Mouse (Mus musculus): Measurements from ENCODE around the gene Necab2. TPM values are rescaled to one million over a fixed set of nuclear protein-coding genes. Genes with fewer than 3 reads are reported as not detected.

Necab2 gene
- polyA plus RNA-seq, 1 experiment from 2014 or later, result not detected

DNA sequence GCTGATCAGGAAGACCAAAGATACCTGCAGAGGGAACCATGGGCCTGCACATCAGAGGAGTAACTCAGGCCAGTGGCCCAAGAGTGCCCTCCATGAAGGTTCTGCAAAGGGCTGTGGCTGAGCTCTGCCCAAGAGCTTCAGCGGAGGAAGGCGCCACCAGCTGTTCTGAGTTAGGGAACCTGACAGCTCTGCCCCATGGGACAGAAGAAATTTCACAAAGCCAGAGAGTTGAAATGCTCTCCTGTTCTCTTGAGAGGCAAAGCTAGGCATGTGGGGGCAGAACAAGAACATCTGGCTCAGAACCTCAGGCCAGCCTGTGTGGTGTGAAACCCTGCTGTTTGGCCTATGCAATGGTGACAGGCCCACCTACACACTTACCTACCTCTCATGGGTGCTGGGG is 53.3 kb downstream of the Necab2 start:
- no peaks in the 10 kb centered on the region for H3K36me3 ChIP-seq (replicated peaks)
- no peak overlapping the region for H3K9ac ChIP-seq
- WGBS (ENCODE audit: insufficient replicate concordance), result 75% methylated on average over 2 of the region's 2 CpGs
- H3K4me1 ChIP-seq (replicated peaks), result no peaks in the 10 kb centered on the region
- no peak overlapping the region for H3K4me2 ChIP-seq
- H3K27me3 ChIP-seq, result peaks cover 19% of the 10 kb centered on the region; the same call in 1 of the 2 replicates
- no peak overlapping the region for H3K4me3 ChIP-seq (replicated peaks)
- no peak overlapping the region for H3K27ac ChIP-seq (replicated peaks)
- ATAC-seq (ENCODE audit: insufficient read depth), result no peak
- H3K9me3 ChIP-seq (replicated peaks), result no peaks in the 10 kb centered on the region

DNA sequence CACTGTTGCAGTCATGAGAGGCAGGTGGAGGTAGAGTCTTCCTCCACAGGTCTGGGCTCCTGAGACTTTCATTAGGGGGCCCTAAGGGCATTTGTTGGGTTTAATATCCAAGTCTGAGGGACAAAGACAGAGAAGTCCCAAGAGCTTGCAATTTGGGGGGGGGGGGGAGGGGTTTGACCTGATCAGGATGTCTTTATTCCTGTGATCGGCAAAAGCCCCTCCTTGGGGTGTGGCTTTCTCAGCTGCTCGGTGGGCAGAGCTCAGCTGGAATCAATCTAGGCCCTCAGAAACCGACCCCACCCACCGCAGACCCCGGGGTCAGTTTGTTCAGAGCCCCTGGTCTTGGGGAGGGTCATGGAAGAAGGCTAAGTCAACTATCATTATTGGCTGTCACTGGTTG is 55.1 kb downstream of the Necab2 start, which contains the start of gene Slc38a8:
TSS of gene Slc38a8 (minus strand) at position 101 of the 400 bp plus-strand sequence.
- no peak for ATAC-seq (ENCODE audit: insufficient read depth)
- H3K4me1 ChIP-seq (replicated peaks), result no peaks in the 10 kb centered on the region
- no peak within 1 kb of the TSS for H3K27ac ChIP-seq (replicated peaks)
- no peaks in the 10 kb centered on the region for H3K9me3 ChIP-seq (replicated peaks)
- H3K4me2 ChIP-seq, result no peak within 1 kb of the TSS
- no peaks in the 10 kb centered on the region for H3K36me3 ChIP-seq (replicated peaks)
- WGBS (ENCODE audit: insufficient replicate concordance), result 44% methylated on average over 5 of the region's 5 CpGs
- no peak within 1 kb of the TSS for H3K9ac ChIP-seq
- H3K4me3 ChIP-seq (replicated peaks), result no peak within 1 kb of the TSS
- H3K27me3 ChIP-seq, result peaks cover 18% of the 10 kb centered on the region; the same call in 1 of the 2 replicates

DNA sequence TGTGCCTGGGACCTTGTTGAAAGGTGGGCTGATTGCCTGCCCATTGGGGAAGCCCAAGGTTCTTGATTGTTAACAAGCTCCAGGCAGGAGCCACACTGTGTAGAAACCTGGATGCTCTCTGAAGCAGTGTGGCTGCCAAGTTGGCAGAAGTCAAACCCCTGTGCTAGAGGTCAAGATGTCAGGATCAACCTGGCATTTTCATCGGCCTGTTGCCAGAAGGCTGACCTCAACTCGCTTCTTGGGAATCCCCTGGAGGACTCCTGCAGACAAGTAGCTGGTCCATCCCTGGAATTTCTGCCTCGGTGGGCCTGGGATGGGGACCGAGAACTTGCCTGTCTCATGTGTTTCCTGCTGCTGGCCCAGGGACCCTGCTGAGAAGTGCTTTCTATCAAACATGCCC is 55.6 kb downstream of the Necab2 start:
- Histone ChIP-seq H3K4me2 (no peak overlapping the region), H3K4me1 (replicated peaks) (no peaks in the 10 kb centered on the region), H3K27me3 (peaks cover 15% of the 10 kb centered on the region; the same call in 1 of the 2 replicates), H3K9me3 (replicated peaks) (no peaks in the 10 kb centered on the region), H3K4me3 (replicated peaks) (no peak overlapping the region), H3K36me3 (replicated peaks) (peaks cover 1% of the 10 kb centered on the region; the same call in 1 of the 2 replicates), H3K9ac (no peak overlapping the region), H3K27ac (replicated peaks) (no peak overlapping the region)
- WGBS (ENCODE audit: insufficient replicate concordance), result 36% methylated on average over 4 of the region's 4 CpGs
- no peak for ATAC-seq (ENCODE audit: insufficient read depth)

DNA sequence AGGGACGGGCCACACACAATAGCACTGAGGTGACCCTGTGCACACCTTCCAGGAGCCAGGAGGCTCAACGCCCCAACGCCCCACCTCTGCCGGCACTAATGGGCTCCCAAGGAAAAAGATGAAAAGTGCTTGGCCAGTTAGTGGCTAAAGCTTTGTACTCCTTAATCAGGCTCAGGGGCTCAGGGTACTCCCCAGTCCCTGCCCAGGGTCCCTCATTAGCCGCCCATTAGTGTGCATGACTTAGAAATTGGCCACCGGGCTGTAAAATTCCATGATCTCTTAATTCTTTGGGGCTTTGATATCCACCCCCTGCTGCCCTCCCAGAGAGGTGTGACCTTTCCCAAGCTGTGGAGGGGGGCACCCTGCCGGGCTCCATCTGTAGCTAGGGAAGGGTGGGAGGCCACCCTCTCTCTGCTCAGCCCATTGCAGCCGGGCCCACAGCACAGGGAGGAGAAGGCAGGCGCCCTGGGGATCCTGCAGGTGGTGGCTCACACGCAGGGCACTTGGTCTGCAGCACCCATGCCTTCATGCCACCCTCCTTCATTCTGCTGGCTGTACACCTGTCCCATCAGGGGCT is 56.8 kb downstream of the Necab2 start:
- 51% methylated on average over 10 of the region's 10 CpGs for WGBS (ENCODE audit: insufficient replicate concordance)
- H3K27ac ChIP-seq (replicated peaks), result no peak overlapping the region
- H3K36me3 ChIP-seq (replicated peaks), result peaks cover 13% of the 10 kb centered on the region
- no peak overlapping the region for H3K9ac ChIP-seq
- H3K9me3 ChIP-seq (replicated peaks), result no peaks in the 10 kb centered on the region
- H3K4me2 ChIP-seq, result no peak overlapping the region
- peaks cover 15% of the 10 kb centered on the region; the same call in 1 of the 2 replicates for H3K27me3 ChIP-seq
- 0 out of 2 replicates have a peak, but pooled peaks have one; percentile 7 for ATAC-seq (ENCODE audit: insufficient read depth)
- H3K4me1 ChIP-seq (replicated peaks), result no peaks in the 10 kb centered on the region
- H3K4me3 ChIP-seq (replicated peaks), result no peak overlapping the region

DNA sequence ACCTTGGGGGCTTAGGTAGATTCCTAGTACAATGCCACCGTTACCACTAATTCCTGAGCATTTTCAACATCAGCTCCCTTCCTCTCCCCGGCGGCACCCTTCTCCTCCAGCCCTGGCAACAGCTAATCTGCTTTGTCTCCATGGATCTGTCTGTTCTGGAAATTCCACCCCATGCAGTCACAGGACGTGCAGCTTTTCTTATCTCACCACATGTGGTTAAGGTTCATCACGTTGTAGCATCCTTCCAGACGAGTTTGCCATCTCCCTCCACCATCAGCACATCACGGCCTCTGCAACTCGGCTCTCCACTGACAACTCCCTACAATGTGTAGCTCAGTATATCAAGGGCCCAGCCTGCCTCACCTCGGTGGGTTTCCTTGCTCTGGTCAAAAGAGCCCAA is 59.0 kb downstream of the Necab2 start:
- Histone ChIP-seq H3K27me3 (peaks cover 15% of the 10 kb centered on the region; the same call in 1 of the 2 replicates), H3K4me3 (replicated peaks) (no peak overlapping the region), H3K27ac (replicated peaks) (no peak overlapping the region), H3K9ac (no peak overlapping the region), H3K9me3 (replicated peaks) (no peaks in the 10 kb centered on the region), H3K4me1 (replicated peaks) (no peaks in the 10 kb centered on the region), H3K4me2 (no peak overlapping the region), H3K36me3 (replicated peaks) (peaks cover 34% of the 10 kb centered on the region)
- ATAC-seq (ENCODE audit: insufficient read depth), result no peak
- WGBS (ENCODE audit: insufficient replicate concordance), result 36% methylated on average over 9 of the region's 9 CpGs

DNA sequence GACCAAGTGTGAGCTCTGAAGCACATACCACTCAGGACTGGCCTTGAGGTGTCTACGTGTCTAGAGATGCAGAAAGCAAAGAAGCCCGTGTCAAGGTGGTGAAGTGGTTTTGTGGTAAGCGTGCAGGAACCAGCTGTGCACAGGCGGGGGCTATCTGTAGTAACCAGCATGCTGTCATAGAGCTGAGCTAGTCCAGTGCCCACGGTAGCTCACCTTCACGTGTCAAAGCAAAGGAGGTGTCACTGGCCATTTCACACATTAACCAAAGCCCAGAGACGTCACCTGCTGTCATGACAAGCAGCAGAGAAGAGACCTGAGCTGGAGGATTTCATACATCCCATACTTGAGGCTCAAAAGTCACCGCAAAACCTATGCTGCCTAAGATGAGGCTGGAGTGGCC is 59.6 kb downstream of the Necab2 start:
- no peak for ATAC-seq (ENCODE audit: insufficient read depth)
- H3K27me3 ChIP-seq, result peaks cover 15% of the 10 kb centered on the region; the same call in 1 of the 2 replicates
- no peaks in the 10 kb centered on the region for H3K9me3 ChIP-seq (replicated peaks)
- H3K4me2 ChIP-seq, result no peak overlapping the region
- no peak overlapping the region for H3K4me3 ChIP-seq (replicated peaks)
- H3K36me3 ChIP-seq (replicated peaks), result peaks cover 39% of the 10 kb centered on the region
- WGBS (ENCODE audit: insufficient replicate concordance), result 38% methylated on average over 8 of the region's 8 CpGs
- no peaks in the 10 kb centered on the region for H3K4me1 ChIP-seq (replicated peaks)
- no peak overlapping the region for H3K9ac ChIP-seq
- H3K27ac ChIP-seq (replicated peaks), result no peak overlapping the region

DNA sequence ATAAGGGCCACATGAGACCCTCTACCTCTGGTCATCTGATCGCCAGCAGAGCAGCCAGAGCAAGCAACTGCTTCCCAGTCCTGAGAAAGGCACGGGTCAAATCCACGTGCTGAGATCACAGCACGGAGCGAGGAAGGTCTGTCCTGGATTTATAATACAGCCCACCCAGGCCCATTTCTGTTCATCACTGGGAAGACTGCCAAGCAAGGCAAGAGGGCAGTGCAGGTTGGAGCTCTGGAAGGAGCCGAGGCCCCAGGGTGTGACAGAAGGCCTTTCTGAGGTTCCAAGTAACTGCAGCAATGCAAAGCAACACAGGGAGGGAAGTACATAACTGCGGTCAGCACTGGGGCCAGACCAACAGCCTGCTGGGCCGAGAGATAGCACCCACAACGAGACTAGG is 64.0 kb downstream of the Necab2 start:
- WGBS (ENCODE audit: insufficient replicate concordance), result 81% methylated on average over 9 of the region's 9 CpGs
- ATAC-seq (ENCODE audit: insufficient read depth), result no peak

DNA sequence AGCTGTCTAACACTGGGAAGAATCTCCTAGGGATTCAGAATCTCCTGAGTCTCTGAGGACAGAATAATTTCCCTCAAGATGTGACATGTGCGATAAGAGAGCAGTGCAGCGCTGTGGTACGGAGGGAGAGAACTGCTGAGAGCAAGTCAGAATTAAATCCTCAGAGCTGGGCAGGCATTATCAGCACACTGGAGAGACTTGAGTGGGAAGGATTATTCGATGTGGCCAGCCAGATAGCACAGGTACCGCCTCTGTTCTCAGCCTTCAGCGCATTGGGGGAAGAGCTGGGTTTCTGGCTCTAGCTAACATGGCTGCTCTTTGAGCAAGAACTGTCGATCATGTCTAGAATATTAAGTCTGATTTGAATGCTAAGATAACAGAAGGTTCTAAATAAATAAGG is 65.2 kb downstream of the Necab2 start:
- H3K9ac ChIP-seq, result no peak overlapping the region
- WGBS (ENCODE audit: insufficient replicate concordance), result 41% methylated on average over 7 of the region's 7 CpGs
- no peak overlapping the region for H3K4me3 ChIP-seq (replicated peaks)
- no peak overlapping the region for H3K27ac ChIP-seq (replicated peaks)
- H3K9me3 ChIP-seq (replicated peaks), result no peaks in the 10 kb centered on the region
- H3K27me3 ChIP-seq, result no peaks in the 10 kb centered on the region
- peak; percentile 55 for ATAC-seq (ENCODE audit: insufficient read depth)
- H3K4me2 ChIP-seq, result no peak overlapping the region
- H3K36me3 ChIP-seq (replicated peaks), result peaks cover 94% of the 10 kb centered on the region
- peaks cover 12% of the 10 kb centered on the region; the same call in 1 of the 2 replicates for H3K4me1 ChIP-seq (replicated peaks)

More for the DNA sequence above, 64.0 kb downstream of the Necab2 start:
- Histone ChIP-seq H3K27me3 (no peaks in the 10 kb centered on the region), H3K36me3 (replicated peaks) (peaks cover 82% of the 10 kb centered on the region), H3K9me3 (replicated peaks) (no peaks in the 10 kb centered on the region), H3K9ac (no peak overlapping the region), H3K4me3 (replicated peaks) (no peak overlapping the region), H3K4me1 (replicated peaks) (peaks cover 8% of the 10 kb centered on the region; the same call in 1 of the 2 replicates), H3K4me2 (no peak overlapping the region), H3K27ac (replicated peaks) (no peak overlapping the region)

DNA sequence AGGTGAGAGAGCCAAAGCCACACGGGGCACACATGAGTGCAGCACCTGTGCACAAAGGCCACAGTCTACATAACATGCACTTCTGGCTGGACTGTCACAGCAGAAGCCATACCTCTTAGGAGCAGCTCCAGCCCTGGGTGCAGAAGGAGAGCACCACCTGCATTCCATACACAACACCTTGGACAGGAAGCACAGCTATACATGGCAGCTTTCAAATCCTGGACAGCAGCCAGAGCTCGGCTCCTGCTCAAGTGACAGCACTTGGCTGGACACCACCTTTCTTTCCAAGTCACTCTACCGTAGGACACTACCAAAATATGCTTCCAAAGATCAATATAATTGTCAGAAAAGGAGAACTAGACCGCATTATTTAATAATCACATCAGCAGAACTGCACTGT is 66.9 kb downstream of the Necab2 start:
- Histone ChIP-seq H3K27me3 (no peaks in the 10 kb centered on the region), H3K4me3 (replicated peaks) (no peak overlapping the region), H3K4me2 (no peak overlapping the region), H3K4me1 (replicated peaks) (peaks cover 12% of the 10 kb centered on the region; the same call in 1 of the 2 replicates), H3K27ac (replicated peaks) (no peak overlapping the region), H3K9ac (no peak overlapping the region), H3K36me3 (replicated peaks) (peaks cover 97% of the 10 kb centered on the region), H3K9me3 (replicated peaks) (no peaks in the 10 kb centered on the region)
- ATAC-seq (ENCODE audit: insufficient read depth), result no peak
- 82% methylated on average over 4 of the region's 4 CpGs for WGBS (ENCODE audit: insufficient replicate concordance)

DNA sequence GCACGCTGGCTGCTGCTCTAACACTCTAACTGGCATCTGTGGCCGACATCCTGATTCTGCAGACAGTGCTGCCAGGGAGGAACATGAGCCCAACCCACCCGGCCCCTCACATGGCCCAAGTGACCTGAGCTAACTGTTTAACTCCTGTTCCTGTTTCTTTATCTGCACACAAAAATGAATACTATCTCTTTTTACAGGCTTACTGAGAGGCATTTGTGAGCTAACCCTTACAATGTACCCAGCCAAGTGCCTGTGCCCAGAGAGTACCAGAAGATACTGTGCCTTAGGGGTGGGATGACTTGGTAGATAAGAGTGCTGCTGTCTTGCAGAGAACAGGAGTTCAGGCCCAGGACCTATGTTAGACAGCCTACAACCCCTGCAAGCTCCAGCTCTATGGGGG is 68.4 kb downstream of the Necab2 start:
- Histone ChIP-seq H3K4me1 (replicated peaks) (peaks cover 12% of the 10 kb centered on the region; the same call in 1 of the 2 replicates), H3K4me3 (replicated peaks) (no peak overlapping the region), H3K9ac (no peak overlapping the region), H3K36me3 (replicated peaks) (peaks cover 97% of the 10 kb centered on the region), H3K27me3 (no peaks in the 10 kb centered on the region), H3K27ac (replicated peaks) (no peak overlapping the region; the same call in 1 of the 2 replicates), H3K4me2 (no peak overlapping the region), H3K9me3 (replicated peaks) (no peaks in the 10 kb centered on the region)
- 30% methylated on average over 3 of the region's 3 CpGs for WGBS (ENCODE audit: insufficient replicate concordance)
- ATAC-seq (ENCODE audit: insufficient read depth), result peak; percentile 78

DNA sequence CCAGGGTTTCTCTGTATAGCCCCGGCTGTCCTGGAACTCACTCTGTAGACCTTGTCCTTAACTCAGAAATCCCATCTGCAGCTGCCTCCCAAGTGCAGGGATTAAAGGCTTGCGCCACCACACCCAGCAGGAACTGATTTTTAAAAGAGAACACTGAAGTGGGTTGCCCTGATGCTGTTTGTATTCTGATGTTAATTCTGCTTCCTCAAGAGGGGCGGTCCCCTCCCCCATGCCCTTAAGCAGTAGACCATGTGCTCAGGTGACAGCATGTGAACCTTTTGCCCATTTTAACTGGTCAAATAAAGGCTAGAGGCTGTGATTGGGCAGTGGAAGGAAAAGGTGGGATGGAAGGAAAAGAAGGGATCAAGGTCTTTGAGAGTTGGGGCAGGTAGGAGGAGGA is 69.2 kb downstream of the Necab2 start:
- H3K4me2 ChIP-seq, result no peak overlapping the region
- 74% methylated on average over 3 of the region's 3 CpGs for WGBS (ENCODE audit: insufficient replicate concordance)
- H3K36me3 ChIP-seq (replicated peaks), result peaks cover 98% of the 10 kb centered on the region
- H3K9ac ChIP-seq, result no peak overlapping the region
- H3K4me1 ChIP-seq (replicated peaks), result peaks cover 12% of the 10 kb centered on the region; the same call in 1 of the 2 replicates
- no peak overlapping the region for H3K4me3 ChIP-seq (replicated peaks)
- no peaks in the 10 kb centered on the region for H3K27me3 ChIP-seq
- H3K9me3 ChIP-seq (replicated peaks), result no peaks in the 10 kb centered on the region
- no peak overlapping the region for H3K27ac ChIP-seq (replicated peaks)
- ATAC-seq (ENCODE audit: insufficient read depth), result no peak

DNA sequence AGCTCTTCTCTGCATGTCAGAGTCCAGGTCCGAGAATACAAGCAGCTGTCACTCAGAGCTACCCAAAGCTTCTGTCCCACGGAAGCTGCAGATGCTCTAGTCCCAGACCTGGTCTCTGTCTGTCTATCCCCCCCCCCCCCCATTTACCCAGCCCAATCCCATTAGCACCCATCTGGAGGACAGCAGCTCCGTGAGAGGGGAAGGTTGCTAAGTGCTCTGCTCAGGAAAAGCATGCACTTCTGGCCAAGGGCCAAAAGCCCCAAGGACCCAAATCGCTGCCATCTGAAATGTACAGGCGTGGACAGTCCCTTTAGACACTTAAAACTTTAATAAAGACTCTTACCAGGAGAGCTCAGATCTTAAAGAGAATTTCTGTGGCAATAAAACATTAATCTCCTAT is 70.2 kb downstream of the Necab2 start:
- Histone ChIP-seq H3K36me3 (replicated peaks) (peaks cover 100% of the 10 kb centered on the region), H3K4me1 (replicated peaks) (peaks cover 12% of the 10 kb centered on the region; the same call in 1 of the 2 replicates), H3K27me3 (no peaks in the 10 kb centered on the region), H3K9ac (no peak overlapping the region), H3K27ac (replicated peaks) (no peak overlapping the region), H3K4me2 (no peak overlapping the region), H3K4me3 (replicated peaks) (no peak overlapping the region), H3K9me3 (replicated peaks) (no peaks in the 10 kb centered on the region)
- ATAC-seq (ENCODE audit: insufficient read depth), result no peak
- 77% methylated on average over 5 of the region's 5 CpGs for WGBS (ENCODE audit: insufficient replicate concordance)

All from liver, embryonic 15.5 days (tissue).